Mouse (Mus musculus) lung, postnatal 0 days (tissue): Measurements from ENCODE around the gene Wwp2.

ENCODE experiments used
- CTCF ChIP-seq: IDR thresholded peaks from 2 replicates; pipeline ENCODE4 v1.5.1; 2016; ENCODE audit warnings: antibody characterized with exemption, mild to moderate bottlenecking
- EP300 ChIP-seq: IDR thresholded peaks from 2 replicates; pipeline ENCODE4 v1.6.1; 2016; ENCODE audit warnings: antibody characterized with exemption, mild to moderate bottlenecking, control low read depth

GRCm38 (mm10) chr8:107465332-107465990, 29.3 kb downstream of the Wwp2 start:
- TF ChIP-seq CTCF (no peak), EP300 (no peak)
